Mouse (Mus musculus): ENCODE measurements around the gene Tmem39b.
"Not testable (repeated sequence)": the region's sequence is repeated elsewhere in the genome, so short reads cannot be mapped to it uniquely, and the experiment has no call there.

The Tmem39b gene

DNA sequence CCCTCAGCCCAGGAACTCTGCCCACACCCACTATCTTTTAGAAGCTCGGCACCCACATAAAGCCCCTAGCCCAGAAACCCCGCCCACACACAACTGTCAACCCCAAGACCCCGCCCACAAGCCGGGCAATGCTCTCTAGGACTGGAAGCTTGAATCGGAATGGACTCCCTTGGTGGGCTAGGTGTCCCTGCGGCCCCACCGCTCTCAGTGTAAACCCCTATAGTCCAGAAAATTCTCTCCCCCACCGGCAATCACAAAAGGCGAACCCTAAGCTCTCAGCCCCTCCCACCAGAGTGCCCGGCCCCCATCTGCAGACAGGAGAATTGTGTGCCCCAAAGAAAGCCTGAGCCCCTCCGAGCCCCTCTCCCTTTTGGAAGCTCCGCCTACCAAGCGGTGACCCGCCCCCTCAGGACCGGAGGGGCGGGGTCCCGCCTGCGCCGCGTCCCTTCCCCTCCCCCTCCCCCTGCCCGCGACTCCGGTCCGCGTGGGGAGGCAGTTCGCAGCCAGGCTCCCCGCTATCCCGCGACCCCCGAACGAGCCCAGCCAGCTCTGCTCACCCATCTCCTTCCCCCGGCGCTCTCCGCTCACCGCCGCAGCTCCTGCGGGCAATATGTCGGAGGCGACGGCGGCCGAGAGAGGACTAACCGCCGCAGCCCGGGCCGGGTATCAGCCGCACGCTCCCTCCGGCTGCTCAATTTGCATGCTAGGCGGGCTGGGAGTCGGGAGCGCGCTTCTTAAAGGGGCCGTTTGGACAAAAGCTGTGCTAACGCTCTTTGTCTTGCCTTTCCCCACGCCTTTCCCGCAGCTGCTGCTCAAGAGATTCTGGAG, at the start of gene Tmem39b:
TSS of gene Tmem39b (minus strand) at position 681 of the 828 bp plus-strand sequence.
- DNase-seq (ENCODE audit: inconsistent ontology term), result peak; percentile 93

GRCm38 (mm10) chr4:129746106-129746505, 49.5 kb upstream of the Tmem39b start:
- DNase-seq (ENCODE audit: inconsistent ontology term), result no peak

DNA sequence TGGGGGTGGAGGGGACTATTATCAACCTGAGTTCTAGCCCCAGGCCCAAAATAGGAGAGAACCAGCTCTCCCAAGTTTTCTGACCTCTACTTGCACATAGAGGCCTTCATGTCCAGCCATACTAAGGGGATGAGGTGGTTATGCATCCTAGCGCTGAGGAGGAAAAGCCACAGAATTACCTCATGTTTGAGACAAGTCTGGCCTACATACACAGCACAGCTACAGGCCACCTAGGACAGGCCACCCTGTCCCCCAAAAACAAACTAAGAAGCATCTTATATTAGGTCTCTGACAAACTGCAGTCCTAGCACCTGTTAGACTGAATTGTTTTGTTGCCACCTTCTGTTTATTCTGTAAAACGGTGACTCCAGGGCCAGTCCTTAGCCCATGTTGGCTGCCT, 46.9 kb upstream of the Tmem39b start:
- peak; percentile 32 for DNase-seq (ENCODE audit: inconsistent ontology term)

- no peak for DNase-seq (ENCODE audit: inconsistent ontology term)
These were observed 46.4 kb upstream of the Tmem39b start for GRCm38 (mm10) chr4:129743010-129743390.

GRCm38 (mm10) chr4:129742232-129743009, 45.8 kb upstream of the Tmem39b start, which contains the start of gene Khdrbs1:
Gene Khdrbs1, minus strand, starts transcription at chr4:129742303.
- peak; percentile 100 for DNase-seq (ENCODE audit: inconsistent ontology term)

- no peak for DNase-seq (ENCODE audit: inconsistent ontology term)
These were observed 45.3 kb upstream of the Tmem39b start for GRCm38 (mm10) chr4:129741974-129742231.

DNA sequence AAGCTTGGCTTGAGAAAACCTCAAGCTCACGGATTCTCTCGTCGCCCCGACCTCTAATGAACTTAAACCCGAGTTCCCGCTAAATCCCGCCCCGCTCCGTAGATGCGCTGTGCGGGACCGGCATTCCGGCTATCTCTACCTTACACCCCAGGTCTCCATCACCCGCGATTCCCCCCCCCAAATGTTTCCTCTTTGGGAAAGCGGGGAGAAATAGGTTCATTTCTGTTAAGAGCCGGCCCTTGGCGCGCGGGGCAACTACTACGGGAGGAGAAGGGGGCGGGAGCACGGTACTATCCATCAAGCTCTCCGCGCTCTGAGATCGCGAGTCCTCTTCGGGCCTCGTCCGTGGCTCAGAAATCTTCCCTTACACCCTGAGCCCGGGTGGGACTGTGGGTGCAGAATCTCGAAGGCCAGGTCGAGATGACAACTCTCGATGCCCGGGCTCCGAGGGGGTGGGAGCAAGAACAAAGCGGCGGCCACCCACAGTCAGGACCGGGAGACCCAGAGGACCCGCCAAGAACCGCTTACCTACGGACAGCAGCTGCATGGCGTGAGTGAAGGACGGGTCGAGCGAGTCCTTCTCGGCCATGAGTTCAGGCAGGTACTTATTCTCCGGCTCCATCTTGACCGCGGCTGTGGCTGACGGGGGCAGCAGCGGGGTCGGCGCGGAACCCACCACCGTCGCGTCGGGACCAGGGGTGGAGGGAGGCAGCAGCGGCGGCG, 44.8 kb upstream of the Tmem39b start:
- peak; percentile 58 for DNase-seq (ENCODE audit: inconsistent ontology term)

DNA sequence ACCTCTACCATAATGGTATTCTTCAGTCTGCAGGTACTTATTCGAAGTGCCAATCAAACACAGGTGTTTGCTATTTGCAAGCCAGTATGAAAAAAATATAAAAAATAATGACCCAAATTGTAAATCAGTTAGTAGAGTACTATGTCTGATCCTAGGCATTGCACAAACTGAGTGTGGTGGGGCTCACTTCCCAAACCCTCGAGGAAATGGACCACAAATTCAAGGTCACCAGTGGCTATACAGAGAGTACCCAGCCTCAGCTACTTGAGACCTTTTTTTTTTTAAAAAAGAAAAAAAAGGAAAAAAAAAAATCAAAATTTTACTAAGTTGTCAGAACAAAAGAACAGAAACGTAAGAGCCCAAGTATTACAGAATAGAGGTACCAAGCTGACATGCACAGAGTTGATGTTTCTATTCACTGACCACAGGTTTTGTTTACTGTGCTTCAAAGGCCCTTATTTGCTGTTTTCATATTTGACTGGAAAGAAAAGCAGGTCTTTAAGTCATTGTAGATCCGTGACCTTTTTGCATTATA, 42.5 kb upstream of the Tmem39b start:
- DNase-seq (ENCODE audit: inconsistent ontology term), result no peak

GRCm38 (mm10) chr4:129736173-129736572, 39.5 kb upstream of the Tmem39b start:
- no peak for DNase-seq (ENCODE audit: inconsistent ontology term)

DNA sequence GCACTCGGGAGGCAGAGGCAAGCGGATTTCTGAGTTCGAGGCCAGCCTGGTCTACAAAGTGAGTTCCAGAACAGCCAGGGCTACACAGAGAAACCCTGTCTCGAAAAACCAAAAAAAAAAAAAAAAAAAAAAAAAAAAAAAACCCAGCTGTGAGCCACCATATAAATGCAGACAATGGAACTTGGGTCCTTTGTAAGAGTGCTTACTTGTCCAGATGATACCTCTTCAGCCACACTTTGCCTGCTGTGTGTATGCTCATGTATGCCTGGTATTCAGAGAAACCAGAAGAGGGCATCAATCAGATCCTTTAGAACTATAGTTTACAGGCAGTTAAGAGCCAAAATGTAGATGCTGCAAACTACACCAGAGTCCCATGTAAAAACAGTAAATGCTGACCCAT, 38.8 kb upstream of the Tmem39b start:
- DNase-seq (ENCODE audit: inconsistent ontology term), result not testable (repeated sequence)

- no peak for DNase-seq (ENCODE audit: inconsistent ontology term)
These were observed 34.8 kb upstream of the Tmem39b start for GRCm38 (mm10) chr4:129731423-129731822.

GRCm38 (mm10) chr4:129716310-129716709, 19.7 kb upstream of the Tmem39b start:
- no peak for DNase-seq (ENCODE audit: inconsistent ontology term)

GRCm38 (mm10) chr4:129709486-129710129, 13.0 kb upstream of the Tmem39b start:
- no peak for DNase-seq (ENCODE audit: inconsistent ontology term)

GRCm38 (mm10) chr4:129706750-129707149, 10.1 kb upstream of the Tmem39b start:
- no peak for DNase-seq (ENCODE audit: inconsistent ontology term)

- DNase-seq (ENCODE audit: inconsistent ontology term), result peak; percentile 74
These were observed 5.8 kb upstream of the Tmem39b start for GRCm38 (mm10) chr4:129702454-129702853.

DNA sequence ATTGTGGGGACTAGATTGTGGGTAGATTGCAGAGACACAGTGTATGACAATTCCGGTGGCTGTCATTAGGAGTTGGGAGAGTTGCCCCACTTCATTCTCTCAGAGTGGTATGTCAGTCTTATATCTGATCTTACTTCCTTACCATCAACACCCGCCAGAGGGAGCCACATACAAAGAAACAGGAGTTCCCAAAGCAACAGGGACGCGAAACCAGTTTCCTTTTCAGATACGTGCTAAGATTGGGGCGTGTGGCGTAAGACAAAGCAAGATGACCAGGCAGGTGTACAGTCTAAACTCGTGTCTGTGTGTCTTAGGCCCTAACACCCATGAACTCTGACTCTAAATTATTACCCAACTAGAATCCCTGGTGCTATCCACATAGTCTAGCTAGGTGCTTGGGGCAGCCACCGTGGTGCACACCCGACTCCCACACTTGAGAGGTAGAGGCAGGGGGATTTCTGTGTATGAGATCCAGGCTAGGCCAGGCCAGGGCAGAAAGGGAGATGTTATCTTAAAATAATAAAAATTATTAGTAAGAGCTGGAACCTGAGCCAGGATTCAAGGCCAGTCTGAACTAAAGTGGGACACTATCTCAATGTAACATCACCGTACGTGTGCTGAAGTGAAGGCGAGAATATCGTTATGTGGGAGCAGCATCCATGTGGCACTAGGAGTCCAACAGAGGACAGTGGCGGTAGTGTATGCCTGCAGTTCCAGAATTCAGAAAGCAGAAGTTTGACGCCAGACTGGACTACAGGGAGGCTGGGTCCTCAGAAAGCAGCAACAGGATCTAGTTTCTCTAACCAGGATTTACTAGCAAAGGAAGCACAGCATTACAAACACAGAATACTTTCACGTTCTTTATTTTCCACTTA, 5.1 kb upstream of the Tmem39b start:
- peak; percentile 80 for DNase-seq (ENCODE audit: inconsistent ontology term)

DNA sequence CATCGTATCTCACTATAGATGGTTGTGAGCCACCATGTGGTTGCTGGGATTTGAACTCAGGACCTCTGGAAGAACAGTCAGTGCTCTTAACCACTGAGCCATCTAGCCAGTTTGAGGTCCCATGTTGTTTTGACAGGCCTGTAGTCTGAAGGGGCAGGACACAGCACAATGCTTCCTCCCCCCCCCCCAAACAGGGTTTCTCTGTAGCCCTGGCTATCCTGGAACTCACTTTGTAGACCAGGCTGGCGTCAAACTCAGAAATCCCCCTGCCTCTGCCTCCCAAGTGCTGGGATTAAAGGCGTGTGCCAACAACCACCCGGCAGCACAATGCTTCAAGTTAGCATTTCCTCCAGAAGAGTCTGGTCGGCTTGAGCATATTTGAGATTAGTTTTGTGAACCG, 4.0 kb upstream of the Tmem39b start:
- not testable (repeated sequence) for DNase-seq (ENCODE audit: inconsistent ontology term)

DNA sequence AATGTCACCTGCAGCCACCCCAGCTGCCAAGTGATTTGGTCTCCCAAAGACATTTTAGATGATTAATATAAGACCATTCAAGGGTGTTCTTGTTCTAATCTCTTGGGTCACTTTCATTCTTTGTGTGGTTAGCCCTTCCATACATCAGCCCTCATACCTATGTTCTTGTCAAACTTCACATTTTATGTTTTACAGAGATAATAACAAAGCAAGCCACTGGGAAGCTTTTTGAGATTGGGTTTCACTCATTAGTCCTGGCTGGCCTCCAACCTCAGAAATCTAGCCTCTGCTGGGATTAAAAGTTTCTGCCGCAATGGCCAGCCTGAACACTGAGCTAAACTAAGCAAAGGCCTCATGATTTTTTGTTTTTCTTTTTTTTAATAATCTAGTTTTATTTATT, 3.6 kb upstream of the Tmem39b start:
- no peak for DNase-seq (ENCODE audit: inconsistent ontology term)

DNA sequence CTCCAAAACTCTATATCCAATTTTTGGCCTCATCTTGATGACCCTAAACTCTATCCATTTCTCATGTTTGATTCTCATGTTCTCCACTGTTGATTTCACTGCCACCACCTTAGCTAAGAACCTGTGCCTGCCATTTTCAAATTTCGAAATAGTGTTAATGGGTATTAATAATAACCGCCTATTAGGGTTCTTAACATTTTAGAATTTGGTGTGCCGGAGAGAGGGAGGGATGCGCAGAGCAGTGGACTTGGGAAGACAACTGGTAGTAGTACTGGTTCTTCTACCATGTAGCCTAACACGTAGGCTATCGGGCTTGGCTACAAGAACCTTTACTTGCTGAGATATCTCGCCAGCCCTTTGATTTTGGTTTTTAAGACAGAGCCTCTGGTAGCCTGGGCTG, 553 bp upstream of the Tmem39b start:
- DNase-seq (ENCODE audit: inconsistent ontology term), result no peak

GRCm38 (mm10) chr4:129695815-129696157, 852 bp downstream of the Tmem39b start:
- DNase-seq (ENCODE audit: inconsistent ontology term), result no peak

GRCm38 (mm10) chr4:129684531-129684930, 12.1 kb downstream of the Tmem39b start:
- no peak for DNase-seq (ENCODE audit: inconsistent ontology term)
